Mouse (Mus musculus) adipocyte (in vitro differentiated cells): ENCODE measurements around the gene Dync1li1.
"Not testable (repeated sequence)": the region's sequence is repeated elsewhere in the genome, so short reads cannot be mapped to it uniquely, and the experiment has no call there.

Source experiments
- DNase-seq: peaks from one replicate; pipeline ENCODE4 v3.0.0-alpha.2; 2016; ENCODE audit warnings: low spot score

Gene Dync1li1

DNA sequence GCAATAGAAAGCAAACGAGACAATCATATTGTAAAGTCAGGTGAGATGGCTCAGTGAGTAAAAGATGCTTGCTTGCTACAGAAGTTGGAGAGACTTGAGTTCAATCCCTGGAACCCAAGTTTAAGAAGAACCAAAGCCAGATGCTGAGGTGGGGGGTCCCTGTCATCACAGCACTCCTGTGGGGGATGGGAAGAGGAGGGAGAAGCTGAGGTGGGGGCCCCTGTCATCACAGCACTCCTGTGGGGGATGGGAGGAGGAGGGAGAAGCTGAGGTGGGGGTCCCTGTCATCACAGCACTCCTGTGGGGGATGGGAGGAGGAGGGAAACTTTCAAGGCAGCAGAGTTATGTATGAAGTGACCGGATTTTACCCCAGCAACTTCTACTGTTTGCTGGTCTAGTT is 15.0 kb upstream of the Dync1li1 start:
- no peak for DNase-seq

DNA sequence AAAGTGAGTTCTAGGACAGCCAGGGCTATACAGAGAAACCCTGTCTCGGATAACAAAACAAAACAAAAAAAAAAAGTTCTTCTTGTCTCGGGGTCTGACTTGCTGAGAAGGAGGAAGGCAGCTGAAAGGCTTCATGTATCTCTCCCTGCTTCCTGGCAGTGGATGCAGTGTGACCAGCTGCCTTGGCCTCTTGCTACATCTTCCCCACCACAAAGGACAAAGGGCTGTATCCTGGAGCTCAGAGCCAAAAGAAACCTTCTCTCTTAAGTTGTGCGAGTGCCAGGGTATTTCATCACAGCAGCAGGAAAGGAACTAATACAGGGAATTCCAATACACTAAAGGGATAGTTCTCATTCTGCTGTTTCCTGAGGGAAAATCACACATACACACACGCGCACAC is 10.0 kb upstream of the Dync1li1 start:
- peak; percentile 33 for DNase-seq

DNA sequence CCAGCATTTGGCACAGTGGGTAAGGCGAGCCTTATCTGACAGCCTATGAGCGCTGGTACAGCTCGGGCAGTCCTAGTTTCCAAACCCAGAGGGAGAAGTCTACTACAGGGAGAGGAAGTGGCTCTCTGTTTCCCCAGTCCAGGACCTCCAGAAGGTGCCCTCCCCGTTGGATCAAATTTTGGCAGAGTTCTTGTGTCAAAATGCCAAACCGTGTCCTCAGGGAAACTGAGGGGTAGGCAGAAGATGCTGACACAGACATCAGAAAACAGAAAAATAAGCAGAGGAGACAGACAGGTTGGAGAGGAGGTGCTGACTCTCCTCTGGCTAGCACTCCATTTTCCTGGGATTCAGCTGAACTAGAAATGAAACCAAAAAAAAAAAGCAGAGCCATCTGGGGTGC is 8.6 kb upstream of the Dync1li1 start:
- no peak for DNase-seq

DNA sequence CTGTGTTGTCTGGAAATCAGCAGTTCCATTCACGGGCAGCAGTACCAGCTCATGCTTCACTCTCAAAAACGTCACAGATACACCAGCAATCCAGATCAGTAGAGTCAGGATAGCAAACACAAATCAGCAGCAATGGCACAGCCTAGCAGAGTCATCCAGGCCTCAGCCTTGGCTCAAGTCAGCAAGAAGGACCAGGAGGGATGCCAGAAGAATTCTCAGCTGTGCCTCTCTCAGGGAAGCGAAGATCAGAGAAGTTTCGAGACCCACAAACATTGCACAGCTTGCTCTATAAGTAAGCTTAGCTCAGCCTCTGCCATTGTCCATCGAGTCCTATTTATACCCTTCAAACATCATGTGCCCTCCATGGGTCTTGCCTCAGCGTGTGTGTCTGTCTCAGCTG is 8.1 kb upstream of the Dync1li1 start:
- DNase-seq = no peak

DNA sequence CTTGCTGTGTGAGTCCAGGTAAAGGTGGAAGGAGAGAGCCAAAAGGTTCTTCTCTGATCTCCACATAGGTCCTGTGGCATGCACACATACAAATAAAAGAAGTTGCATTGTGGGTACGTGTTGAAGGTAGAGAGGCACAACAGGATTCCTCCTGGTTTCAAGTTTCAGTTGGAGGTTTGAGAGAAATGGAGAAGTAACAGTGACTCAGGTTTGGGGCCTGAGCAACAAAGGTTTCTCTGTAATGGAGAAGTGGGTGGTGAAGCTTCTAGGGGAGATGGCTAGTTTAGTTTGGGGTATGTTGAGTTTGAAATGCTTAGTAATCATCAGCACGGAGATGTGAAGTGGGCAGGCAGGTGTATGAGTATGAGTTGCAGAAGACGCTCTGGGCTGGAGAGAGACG is 6.4 kb upstream of the Dync1li1 start:
- no peak for DNase-seq

DNA sequence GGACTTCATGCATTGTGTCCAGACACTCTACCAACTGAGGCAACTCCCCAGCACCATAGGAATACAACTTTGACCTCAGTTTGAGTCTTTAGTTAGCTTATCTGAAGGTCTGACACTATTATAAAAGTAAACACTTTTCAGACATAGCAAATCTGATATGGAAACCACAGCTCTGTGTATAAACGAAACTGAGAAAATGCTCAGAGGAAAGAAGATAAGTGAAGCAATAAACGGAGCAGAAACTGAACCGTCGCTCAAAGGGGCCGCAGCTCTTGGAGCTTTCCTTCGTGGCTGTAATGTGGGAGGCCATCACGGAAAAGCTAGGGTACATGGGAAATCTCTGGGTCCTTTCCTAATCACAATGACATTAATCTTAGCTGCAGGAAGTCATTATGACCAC is 2.3 kb upstream of the Dync1li1 start:
- DNase-seq = no peak

DNA sequence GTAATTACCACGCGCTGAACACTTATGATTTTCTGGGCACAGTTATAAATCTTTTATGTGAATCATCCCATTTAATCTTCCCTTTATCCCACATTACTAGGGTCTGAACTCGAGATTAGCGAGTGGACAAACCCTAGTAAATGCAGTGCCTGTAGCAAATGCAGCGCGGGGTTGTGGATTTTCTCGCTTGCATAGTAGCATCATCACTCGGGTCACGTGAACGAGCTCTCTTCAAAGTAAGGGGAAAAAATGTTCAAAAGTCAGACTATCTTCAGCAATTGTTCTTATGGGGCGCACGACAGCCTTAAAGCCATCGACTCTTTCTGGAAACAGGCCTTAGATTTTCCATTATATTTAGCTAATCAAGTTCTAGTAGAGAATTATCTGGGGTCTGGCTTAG is 951 bp upstream of the Dync1li1 start:
- DNase-seq = no peak

DNA sequence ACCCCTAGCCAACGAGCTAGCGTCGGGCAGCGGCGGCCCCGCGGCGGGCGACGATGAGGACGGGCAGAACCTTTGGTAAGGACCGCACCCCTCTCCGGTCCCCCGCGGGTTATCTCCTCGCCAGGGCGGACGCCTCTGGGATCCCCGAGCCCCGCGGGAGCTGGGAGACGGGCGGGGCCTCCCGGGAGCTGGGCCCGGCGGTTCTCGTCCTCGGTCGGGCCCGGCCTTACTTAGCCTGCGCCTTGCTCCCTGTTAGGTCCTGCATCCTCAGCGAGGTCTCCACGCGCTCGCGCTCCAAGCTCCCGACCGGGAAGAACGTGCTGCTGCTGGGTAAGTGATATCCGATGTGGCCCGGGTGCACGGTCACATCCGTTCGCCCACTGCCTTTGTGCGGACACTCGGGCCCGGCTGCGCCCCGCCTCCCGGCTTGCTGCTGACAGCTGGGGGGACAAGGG is 390 bp downstream of the Dync1li1 start:
- no peak for DNase-seq

DNA sequence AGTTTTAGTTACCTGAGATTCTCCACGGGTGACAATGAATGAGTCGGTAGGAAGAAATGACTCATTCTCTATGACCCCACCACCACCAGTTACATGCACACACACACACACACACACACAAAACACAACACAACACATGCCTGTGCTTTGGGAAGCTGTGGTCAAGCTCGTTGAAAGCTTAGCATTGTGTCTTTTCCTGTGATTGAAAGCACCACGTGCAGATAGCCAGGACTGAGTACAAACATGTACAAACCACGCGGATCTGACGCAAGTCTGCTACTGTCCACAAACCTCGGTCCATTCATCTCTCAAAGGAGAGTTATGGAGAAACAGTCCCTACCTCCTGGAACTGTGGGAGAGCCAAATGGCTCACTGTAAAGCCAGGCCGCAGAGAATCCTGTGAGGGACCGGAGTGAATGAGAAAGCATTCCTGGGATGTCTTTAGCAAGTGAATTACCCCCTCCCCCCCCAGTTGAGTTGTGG is 1.6 kb downstream of the Dync1li1 start:
- DNase-seq = peak; percentile 46

DNA sequence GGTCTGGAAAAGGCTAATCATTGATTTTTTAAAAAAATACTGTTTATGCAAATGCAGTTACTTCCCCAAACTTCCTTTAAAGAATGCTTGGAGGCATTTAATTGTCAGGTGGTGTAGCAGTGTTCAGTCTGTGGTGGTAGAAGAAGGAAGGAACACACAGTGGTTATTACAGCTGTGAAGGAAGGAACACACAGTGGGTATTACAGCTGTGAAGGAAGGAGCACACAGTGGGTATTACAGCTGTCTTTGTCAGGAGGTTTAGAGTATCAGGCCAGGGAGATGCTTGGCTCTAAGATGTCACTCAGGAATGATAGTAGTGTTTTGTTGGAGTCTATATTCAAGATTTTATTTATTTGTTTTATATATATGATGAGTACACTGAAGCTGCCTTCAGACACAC is 2.5 kb downstream of the Dync1li1 start:
- no peak for DNase-seq

GRCm38 (mm10) chr9:114695662-114696061 is 7.1 kb downstream of the Dync1li1 start:
- not testable (repeated sequence) for DNase-seq

GRCm38 (mm10) chr9:114697072-114697471 is 8.5 kb downstream of the Dync1li1 start:
- no peak for DNase-seq

GRCm38 (mm10) chr9:114697926-114698325 is 9.3 kb downstream of the Dync1li1 start:
- no peak for DNase-seq

DNA sequence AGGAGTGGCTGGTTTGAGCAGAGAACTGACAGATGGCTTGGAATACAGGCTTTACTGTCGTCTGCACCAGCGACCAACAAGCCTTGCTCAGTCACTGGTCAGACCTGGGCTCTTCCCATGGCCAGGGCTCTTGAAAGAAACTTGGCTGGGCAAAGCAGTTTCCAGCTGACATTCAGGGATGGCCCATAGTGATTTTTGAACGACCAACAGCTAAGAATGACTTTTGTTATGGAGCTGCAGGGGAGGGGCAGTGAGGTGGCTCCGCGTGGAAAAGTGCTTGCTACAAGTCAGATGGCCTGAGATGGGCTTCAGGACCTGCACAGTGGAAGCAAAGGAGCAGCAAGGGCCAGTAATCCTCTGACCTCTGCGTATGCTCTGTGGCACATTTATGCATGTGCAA is 10.7 kb downstream of the Dync1li1 start:
- DNase-seq = no peak

DNA sequence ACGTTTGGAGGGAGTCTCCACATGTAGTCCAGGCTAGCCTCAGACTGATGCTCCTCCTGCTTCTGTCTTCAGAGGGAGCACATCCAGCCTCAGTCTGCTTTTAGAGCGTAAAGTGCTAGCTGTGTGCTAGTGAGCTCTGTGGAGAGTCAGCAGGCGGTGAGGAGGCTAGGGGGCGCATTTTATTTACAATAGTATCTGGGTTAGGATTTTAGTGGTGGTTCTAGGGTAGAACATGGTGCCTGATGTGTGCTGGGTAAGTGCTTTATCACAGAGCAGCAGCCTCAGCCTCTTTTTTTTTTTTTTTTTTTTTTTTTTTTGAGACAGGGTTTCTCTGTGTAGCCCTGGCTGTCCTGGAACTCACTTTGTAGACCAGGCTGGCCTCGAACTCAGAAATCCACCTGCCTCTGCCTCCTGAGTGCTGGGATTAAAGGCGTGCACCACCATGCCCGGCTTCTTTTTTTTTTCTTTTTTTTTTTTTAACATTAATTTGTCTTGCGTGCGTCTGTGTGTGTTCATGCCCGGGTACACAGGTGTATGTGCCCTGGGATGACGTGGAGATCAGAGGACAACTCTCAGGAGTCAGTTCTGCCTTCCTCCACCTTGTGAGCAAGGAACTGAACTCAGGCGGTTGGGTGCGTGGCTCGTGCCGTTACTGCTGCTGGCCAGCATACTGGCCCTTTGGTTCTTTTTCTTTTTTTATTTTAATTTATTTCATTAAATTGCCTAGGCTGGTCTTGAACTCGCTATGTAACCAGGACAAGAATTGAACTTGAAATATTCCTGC is 11.5 kb downstream of the Dync1li1 start:
- no peak for DNase-seq

GRCm38 (mm10) chr9:114701031-114701430 is 12.4 kb downstream of the Dync1li1 start:
- DNase-seq = no peak

DNA sequence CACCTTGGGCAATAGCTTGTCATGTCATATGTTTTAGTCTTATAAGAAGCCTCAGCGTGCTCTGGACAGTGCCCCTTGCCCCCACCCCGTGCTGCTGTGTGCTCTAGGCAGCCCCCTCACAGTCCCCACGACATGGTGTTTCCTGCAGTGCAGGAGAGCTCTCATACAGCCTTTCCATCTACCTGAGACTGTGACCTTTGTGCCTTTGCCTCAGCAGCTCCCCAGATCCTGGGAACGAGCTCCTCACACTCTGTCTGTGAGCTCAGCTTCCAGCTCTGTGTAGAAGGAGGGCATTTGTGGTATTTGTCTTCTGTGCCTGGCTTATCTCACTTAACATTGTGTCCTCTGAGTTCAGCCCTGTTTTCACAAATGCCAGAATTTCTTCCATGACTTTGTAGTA is 13.3 kb downstream of the Dync1li1 start:
- DNase-seq = no peak

- no peak for DNase-seq
Observed at GRCm38 (mm10) chr9:114707805-114708204, 19.2 kb downstream of the Dync1li1 start.

DNA sequence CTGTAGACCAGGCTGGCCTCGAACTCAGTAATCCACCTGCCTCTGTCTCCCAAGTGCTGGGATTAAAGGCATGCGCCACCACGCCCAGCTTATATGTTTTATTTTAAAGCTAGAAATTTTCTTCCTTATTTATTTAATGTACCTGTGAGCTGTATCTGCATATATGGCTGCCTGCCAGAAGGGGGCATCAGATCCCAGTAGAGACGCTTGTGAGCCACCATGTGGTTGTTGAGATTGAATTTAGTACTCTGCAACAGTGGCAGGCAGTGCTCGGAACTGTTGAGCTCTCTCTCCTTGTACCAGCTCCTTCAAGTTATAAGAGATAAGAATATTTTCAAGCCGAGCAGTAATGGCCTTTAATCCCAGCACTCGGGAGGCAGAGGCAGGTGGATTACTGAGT is 21.8 kb downstream of the Dync1li1 start:
- DNase-seq = no peak

- no peak for DNase-seq
Observed at GRCm38 (mm10) chr9:114713481-114713880, 24.9 kb downstream of the Dync1li1 start.

DNA sequence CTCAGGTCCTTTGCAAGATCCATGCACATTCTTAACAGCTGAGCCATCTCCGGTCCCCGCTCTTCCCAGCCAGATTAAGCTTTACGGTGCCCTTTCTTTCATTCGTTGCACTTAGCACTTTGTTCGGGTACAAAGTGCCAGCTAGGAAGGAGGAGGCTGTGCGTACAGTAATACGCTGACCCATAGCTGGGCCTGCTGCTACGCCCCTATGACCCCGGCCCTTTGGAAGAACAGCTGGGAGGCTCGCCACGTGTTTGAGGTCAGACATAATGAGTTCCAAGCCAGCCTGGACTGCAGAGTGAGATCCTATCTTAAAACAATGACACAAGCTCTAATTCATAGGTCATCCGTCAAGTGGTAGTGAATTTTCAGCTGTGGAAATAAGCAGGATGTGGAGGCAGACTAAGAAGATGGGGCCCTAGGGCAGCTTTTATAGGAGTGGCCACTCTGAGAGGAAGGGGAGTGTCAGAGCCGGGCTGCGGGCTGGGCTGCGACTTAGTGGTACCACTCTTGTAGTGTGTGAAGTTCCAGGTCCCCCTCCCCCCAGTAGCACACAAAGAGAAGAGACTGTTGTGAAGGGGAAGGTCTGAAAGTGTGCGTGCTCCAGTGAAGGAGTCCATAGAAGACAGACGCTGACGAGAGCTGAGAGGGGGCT is 28.2 kb downstream of the Dync1li1 start:
- DNase-seq = no peak

GRCm38 (mm10) chr9:114727315-114727714 is 38.7 kb downstream of the Dync1li1 start:
- peak; percentile 76 for DNase-seq

GRCm38 (mm10) chr9:114728432-114728831 is 39.8 kb downstream of the Dync1li1 start:
- not testable (repeated sequence) for DNase-seq
